Mouse (Mus musculus) megakaryocyte, embryonic 14.5 days (primary cell): ENCODE measurements around the gene Ptprr.

Experiments used
- FLI1 ChIP-seq: IDR thresholded peaks from 2 replicates; pipeline ENCODE4 v1.6.1; 2012; ENCODE audit warnings: low read length, inconsistent platforms, mixed read lengths
- GATA1 ChIP-seq: IDR thresholded peaks from 3 replicates; pipeline ENCODE4 v1.6.1; 2012; ENCODE audit warnings: mixed read lengths, low read length, inconsistent platforms, borderline replicate concordance

DNA sequence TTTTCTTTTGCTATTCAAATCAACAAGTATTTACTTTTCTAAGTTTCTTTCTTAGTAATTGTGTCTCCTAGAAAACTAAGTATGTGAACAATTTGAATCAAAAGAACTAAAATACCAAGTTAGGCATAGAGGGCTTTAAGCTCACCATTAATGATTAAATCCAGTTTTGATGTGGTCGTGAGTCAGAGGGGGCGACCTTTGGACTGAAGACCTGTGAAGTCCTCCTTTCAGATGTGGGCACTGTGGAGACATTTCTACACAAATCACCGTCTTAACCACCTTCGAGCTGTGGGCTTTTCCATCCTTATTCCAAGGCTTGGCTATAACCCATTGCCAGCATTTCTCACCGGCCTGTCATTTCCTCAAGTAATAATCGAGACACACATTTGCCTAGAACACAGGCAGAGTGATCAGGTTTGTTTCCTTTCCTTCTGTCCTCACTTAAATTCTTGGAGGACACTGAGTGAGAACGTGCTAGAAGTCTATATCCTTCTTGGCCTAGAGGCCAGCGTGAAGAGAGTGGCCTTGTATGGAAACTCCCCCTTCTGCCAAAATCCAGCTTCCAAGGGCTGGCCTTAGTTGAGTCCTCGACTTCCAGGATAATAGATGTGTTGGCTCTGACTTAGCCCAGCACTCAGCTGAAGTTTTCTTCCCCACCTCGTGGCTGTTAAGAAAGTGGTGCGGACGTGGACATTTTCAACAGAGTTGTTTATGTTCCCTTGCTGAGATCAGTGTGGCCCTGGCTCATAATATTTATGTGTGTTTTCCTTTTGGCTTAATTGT, 202.5 kb downstream of the Ptprr start:
- TF ChIP-seq GATA1 (no peak), FLI1 (no peak)
